Mouse (Mus musculus): Measurements from ENCODE around the gene Nt5m.

DNA sequence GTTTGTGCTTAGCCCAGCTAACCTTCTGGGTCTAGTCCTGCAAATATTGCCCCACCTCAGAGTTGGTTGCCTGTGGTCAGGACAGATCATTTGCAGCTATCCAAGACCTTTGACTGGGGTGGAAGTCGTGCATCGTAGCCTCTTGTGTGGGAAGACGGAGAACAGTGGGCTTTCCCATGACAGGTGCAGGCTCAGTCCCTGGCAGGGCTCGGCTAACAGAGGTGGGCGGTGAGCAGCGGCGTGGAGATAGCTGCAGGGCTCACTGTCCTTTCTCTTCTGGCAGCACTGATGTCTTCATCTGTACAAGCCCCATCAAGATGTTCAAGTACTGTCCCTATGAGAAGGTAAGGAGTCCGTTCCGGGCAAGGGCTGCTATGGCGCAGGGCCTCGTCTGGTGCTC, 21.2 kb downstream of the Nt5m start:
- TF ChIP-seq CTCF (IDR thresholded peaks at IDR 0.05; ENCODE audit: extremely low read depth, insufficient read length, insufficient replicate concordance, low read depth, low read length) (no peak), POLR2A (IDR thresholded peaks at IDR 0.05; ENCODE audit: low read depth, low read length) (no peak)
